Comparison of ENCODE assay signal across 10 mouse cellular contexts in genomic region chr7:116224543-116224942, GRCm38 (mm10).
"Had no signal": no experiment of that assay in that cellular context is flagged by ENCODE, and none has a peak within 500 bp of the region (broad histone marks: within the 10 kb centered on the region; RNA-seq: fewer than 3 reads in every experiment).

No protein-coding gene starts in this region.

- H3K9me3 ChIP-seq: kidney, embryonic 15.5 days; limb, embryonic 12.5 days; liver, embryonic 13.5 days; midbrain, embryonic 15.5 days; neural tube, embryonic 12.5 days had no signal

- H3K27ac ChIP-seq: kidney, embryonic 15.5 days; limb, embryonic 12.5 days; liver, embryonic 13.5 days; midbrain, embryonic 15.5 days; neural tube, embryonic 12.5 days; stomach, postnatal 0 days had no signal

- ATAC-seq: liver, postnatal 0 days; midbrain, embryonic 15.5 days had no signal

- H3K36me3 ChIP-seq: kidney, embryonic 15.5 days; limb, embryonic 12.5 days; liver, embryonic 13.5 days; midbrain, embryonic 15.5 days; neural tube, embryonic 12.5 days had no signal

- H3K4me2 ChIP-seq: kidney, embryonic 15.5 days; limb, embryonic 12.5 days; liver, embryonic 13.5 days; midbrain, embryonic 15.5 days; neural tube, embryonic 12.5 days had no signal

- H3K4me3 ChIP-seq: kidney, embryonic 15.5 days; limb, embryonic 12.5 days; liver, embryonic 13.5 days; midbrain, embryonic 15.5 days; neural tube, embryonic 12.5 days had no signal

- DNase-seq: liver; liver, embryonic 13.5 days; liver, postnatal 0 days; lung, postnatal 36 days; thymus, postnatal 4 days had no signal

- H3K9ac ChIP-seq: kidney, embryonic 15.5 days; limb, embryonic 12.5 days; liver, embryonic 13.5 days; liver, postnatal 0 days; midbrain, embryonic 15.5 days; neural tube, embryonic 12.5 days had no signal

- H3K27me3 ChIP-seq: kidney, embryonic 15.5 days; limb, embryonic 12.5 days; liver, embryonic 13.5 days; midbrain, embryonic 15.5 days; neural tube, embryonic 12.5 days had no signal
